8 mouse cellular contexts compared by ENCODE assay signal in the genomic region with DNA sequence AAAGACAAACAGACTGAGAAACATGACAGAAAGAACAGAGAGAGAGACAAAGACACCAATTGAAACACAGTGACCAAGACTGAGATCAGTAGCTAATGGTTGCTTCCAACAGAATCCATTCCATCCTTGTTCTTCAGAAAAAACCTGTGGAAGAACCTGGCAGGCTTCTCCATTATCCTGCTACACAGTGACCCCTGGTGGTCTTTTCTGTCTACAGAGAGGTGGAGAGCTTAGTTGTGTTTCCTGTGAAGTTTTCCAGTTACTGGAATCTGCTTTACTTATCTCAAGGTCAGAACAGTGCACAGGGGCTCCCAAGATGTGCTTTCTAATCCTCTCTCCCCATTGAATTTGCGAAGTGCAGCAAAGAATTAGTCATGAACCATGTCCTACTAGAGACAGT.
DNase-seq lines count a peak whose midpoint lies in the region; ATAC-seq and TF ChIP-seq lines count a peak whose summit lies in the region.

No protein-coding gene starts in this region.

- peak; percentile 69 for TF ChIP-seq CTCF in heart, postnatal 0 days (IDR thresholded peaks at IDR 0.05; ENCODE audit: low read depth)
- TF ChIP-seq CTCF in stomach, postnatal 0 days (IDR thresholded peaks at IDR 0.05; ENCODE audit: low read depth): peak; percentile 76

- no peaks in the 10 kb centered on the region for H3K9me3 ChIP-seq in heart, postnatal 0 days (replicated peaks; ENCODE audit: control insufficient read depth, low read length)
- no peaks in the 10 kb centered on the region for H3K9me3 ChIP-seq in heart, embryonic 12.5 days (replicated peaks)
- H3K9me3 ChIP-seq in embryonic facial prominence, embryonic 14.5 days (ENCODE audit: control insufficient read depth, low read length): no peaks in the 10 kb centered on the region
- no peaks in the 10 kb centered on the region for H3K9me3 ChIP-seq in stomach, postnatal 0 days (ENCODE audit: control insufficient read depth, low read length)

- no peak overlapping the region for H3K27ac ChIP-seq in heart, postnatal 0 days (ENCODE audit: low read depth)
- H3K27ac ChIP-seq in heart, embryonic 12.5 days (ENCODE audit: poor library complexity, severe bottlenecking): no peak overlapping the region
- no peak overlapping the region for H3K27ac ChIP-seq in embryonic facial prominence, embryonic 14.5 days (replicated peaks; ENCODE audit: low read depth, low read length)
- no peak overlapping the region for H3K27ac ChIP-seq in stomach, postnatal 0 days (replicated peaks)

- no peak overlapping the region for H3K4me3 ChIP-seq in heart, postnatal 0 days (ENCODE audit: low read depth, low read length)
- H3K4me3 ChIP-seq in heart, embryonic 12.5 days: no peak overlapping the region
- H3K4me3 ChIP-seq in embryonic facial prominence, embryonic 14.5 days (ENCODE audit: low read depth, low read length): no peak overlapping the region
- H3K4me3 ChIP-seq in stomach, postnatal 0 days (ENCODE audit: low read depth, low read length): no peak overlapping the region

- no peak overlapping the region for H3K9ac ChIP-seq in heart, postnatal 0 days (replicated peaks; ENCODE audit: low read depth, low read length)
- H3K9ac ChIP-seq in heart, embryonic 12.5 days: no peak overlapping the region
- no peak overlapping the region for H3K9ac ChIP-seq in embryonic facial prominence, embryonic 14.5 days (ENCODE audit: low read depth, low read length)
- no peak overlapping the region for H3K9ac ChIP-seq in stomach, postnatal 0 days (ENCODE audit: low read length)

- H3K27me3 ChIP-seq in heart, postnatal 0 days (ENCODE audit: control insufficient read depth, insufficient read depth, low read length): no peaks in the 10 kb centered on the region
- H3K27me3 ChIP-seq in heart, embryonic 12.5 days (replicated peaks): no peaks in the 10 kb centered on the region
- no peaks in the 10 kb centered on the region for H3K27me3 ChIP-seq in embryonic facial prominence, embryonic 14.5 days (replicated peaks; ENCODE audit: control insufficient read depth, insufficient read depth, low read length)
- H3K27me3 ChIP-seq in stomach, postnatal 0 days (ENCODE audit: control insufficient read depth, insufficient read depth, low read length): no peaks in the 10 kb centered on the region

- no peak for TF ChIP-seq EP300 in heart, postnatal 0 days (IDR thresholded peaks at IDR 0.05; ENCODE audit: low read depth)
- no peak for TF ChIP-seq EP300 in stomach, postnatal 0 days (optimal IDR thresholded peaks at IDR 0.05)

- no peak for ATAC-seq in heart, postnatal 0 days (ENCODE audit: insufficient read depth, low read depth)
- ATAC-seq in heart, embryonic 12.5 days (ENCODE audit: insufficient number of reproducible peaks, low FRiP score): no peak
- no peak for ATAC-seq in embryonic facial prominence, embryonic 14.5 days (ENCODE audit: low read depth)
- ATAC-seq in stomach, postnatal 0 days (ENCODE audit: low FRiP score, low TSS enrichment): no peak

- H3K4me2 ChIP-seq in heart, postnatal 0 days (ENCODE audit: low read depth, low read length): no peak overlapping the region
- H3K4me2 ChIP-seq in heart, embryonic 12.5 days: no peak overlapping the region
- H3K4me2 ChIP-seq in embryonic facial prominence, embryonic 14.5 days (ENCODE audit: low read depth, low read length): no peak overlapping the region
- no peak overlapping the region for H3K4me2 ChIP-seq in stomach, postnatal 0 days (replicated peaks; ENCODE audit: low read depth)

- peak; percentile 39 for DNase-seq in heart, postnatal 0 days (ENCODE audit: low spot score)
- peak; percentile 1 to 6 for DNase-seq in urinary bladder, adult 18-20 months (ENCODE audit: low spot score in 2 of 2)
- no peak for DNase-seq in urinary bladder, postnatal 10 days (ENCODE audit: low spot score)
- DNase-seq in embryonic facial prominence, embryonic 14.5 days (ENCODE audit: low spot score): peak; percentile 59
- DNase-seq in layer of hippocampus, postnatal 10 days (ENCODE audit: low spot score in 2 of 2): peak; percentile 23 to 36
- peak; percentile 32 for DNase-seq in stomach, postnatal 0 days (ENCODE audit: low spot score)
- no peak for DNase-seq in cerebellum, adult 9-10 months

- H3K36me3 ChIP-seq in heart, postnatal 0 days (replicated peaks; ENCODE audit: control insufficient read depth, insufficient read depth, low read length): no peaks in the 10 kb centered on the region
- no peaks in the 10 kb centered on the region for H3K36me3 ChIP-seq in heart, embryonic 12.5 days
- H3K36me3 ChIP-seq in embryonic facial prominence, embryonic 14.5 days (ENCODE audit: control insufficient read depth, insufficient read depth, low read length): no peaks in the 10 kb centered on the region
- H3K36me3 ChIP-seq in stomach, postnatal 0 days (ENCODE audit: control insufficient read depth, insufficient read depth, low read length): no peaks in the 10 kb centered on the region

- WGBS in heart, postnatal 0 days: 50% methylated on average over 1 of the region's 1 CpGs
- WGBS in heart, embryonic 12.5 days: 36% methylated on average over 1 of the region's 1 CpGs
- 67% methylated on average over 1 of the region's 1 CpGs for WGBS in embryonic facial prominence, embryonic 14.5 days
- 67% methylated on average over 1 of the region's 1 CpGs for WGBS in stomach, postnatal 0 days

- H3K4me1 ChIP-seq in heart, postnatal 0 days (ENCODE audit: control insufficient read depth, insufficient read depth): no peaks in the 10 kb centered on the region
- H3K4me1 ChIP-seq in heart, embryonic 12.5 days (replicated peaks): no peaks in the 10 kb centered on the region
- no peaks in the 10 kb centered on the region for H3K4me1 ChIP-seq in embryonic facial prominence, embryonic 14.5 days (ENCODE audit: control insufficient read depth, insufficient read depth, low read length)
- H3K4me1 ChIP-seq in stomach, postnatal 0 days (replicated peaks; ENCODE audit: control insufficient read depth, insufficient read depth): no peaks in the 10 kb centered on the region

Comparison
In these comparisons a context has a peak if more than half of its experiments do, and no peak if none do; other contexts are left out.
1. DNase-seq: peak in heart, postnatal 0 days (single experiment), urinary bladder, adult 18-20 months (2 of 2), embryonic facial prominence, embryonic 14.5 days (single experiment), layer of hippocampus, postnatal 10 days (2 of 2) and stomach, postnatal 0 days (single experiment); none in urinary bladder, postnatal 10 days (single experiment) and cerebellum, adult 9-10 months (single experiment).